Mouse (Mus musculus) gastrocnemius, postnatal 10 days (tissue): ENCODE results near the gene Gria1. TPM values are rescaled to one million over a fixed set of nuclear protein-coding genes. Genes with fewer than 3 reads are reported as not detected.
A peak's percentile ranks its signal among the peaks of the same experiment; 100 is the strongest.

Experiments used
- DNase-seq: peaks from one replicate; pipeline ENCODE4 v3.0.0; 2021; ENCODE audit warnings: mixed read lengths
- total RNA-seq, 2 experiments: library from RNA; stranded (reverse); gene quantifications; 2 replicates each; pipeline ENCODE4 v1.2.3; 2021

Gene Gria1
- total RNA-seq, 2 experiments from 2014 or later = 0.54 to 0.70 TPM

DNA sequence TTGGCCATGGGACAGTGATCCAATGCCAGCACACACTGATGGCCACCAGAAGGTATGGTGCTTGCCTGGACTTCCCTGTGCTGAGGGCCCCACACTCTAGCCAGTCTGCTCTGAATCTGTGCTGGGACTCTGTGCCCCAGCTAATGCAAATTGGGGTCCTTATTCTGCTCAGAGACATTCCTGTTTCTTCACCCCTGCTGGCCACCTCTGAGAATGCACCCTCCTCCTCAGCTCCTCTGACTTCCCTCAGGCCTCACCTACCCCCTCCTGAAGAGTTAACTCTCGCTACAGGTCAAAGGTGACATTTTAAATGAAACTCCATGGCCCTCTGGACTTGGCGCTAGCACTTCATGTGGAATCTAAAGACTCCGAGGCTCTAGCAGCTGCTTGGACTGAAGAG, 165.4 kb downstream of the Gria1 start:
- DNase-seq = no peak

DNA sequence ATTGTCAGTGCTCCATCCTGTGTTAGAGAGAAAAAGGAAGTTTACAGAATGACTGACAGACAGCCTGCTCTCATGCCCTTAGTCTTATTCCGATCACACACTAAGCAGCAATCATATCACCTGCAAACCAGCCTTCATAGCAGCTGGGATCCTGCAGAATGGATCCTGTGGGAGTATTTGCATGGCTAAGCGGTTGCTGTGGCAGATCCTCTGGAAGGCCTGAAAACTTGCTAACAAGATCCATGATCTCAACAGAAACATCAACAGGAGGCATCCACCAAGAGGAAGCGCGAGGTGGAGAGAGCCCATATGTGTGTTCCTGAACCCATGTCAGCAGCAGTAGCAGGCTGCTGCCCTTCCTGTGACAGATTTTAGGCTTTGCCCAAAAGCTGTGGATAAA, 173.0 kb downstream of the Gria1 start:
- no peak for DNase-seq

DNA sequence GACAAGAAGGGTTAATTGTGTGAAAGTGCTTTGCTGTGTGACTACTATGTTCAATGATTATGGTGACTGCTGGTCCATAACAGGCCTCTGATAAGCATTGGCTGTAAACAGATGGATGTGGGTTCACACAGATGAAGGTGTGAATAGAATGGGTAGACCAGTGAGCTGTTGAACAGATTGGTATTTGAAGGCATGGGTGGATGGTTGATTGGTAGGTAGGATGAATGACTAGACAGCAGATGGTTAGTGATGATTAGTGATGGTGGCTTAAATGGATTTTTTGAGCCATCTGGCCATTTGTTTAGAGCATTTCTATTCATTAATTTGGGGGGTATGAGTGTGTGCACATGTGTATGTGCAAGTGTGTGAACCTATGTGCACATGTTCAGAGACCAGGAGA, 173.9 kb downstream of the Gria1 start:
- DNase-seq = no peak

DNA sequence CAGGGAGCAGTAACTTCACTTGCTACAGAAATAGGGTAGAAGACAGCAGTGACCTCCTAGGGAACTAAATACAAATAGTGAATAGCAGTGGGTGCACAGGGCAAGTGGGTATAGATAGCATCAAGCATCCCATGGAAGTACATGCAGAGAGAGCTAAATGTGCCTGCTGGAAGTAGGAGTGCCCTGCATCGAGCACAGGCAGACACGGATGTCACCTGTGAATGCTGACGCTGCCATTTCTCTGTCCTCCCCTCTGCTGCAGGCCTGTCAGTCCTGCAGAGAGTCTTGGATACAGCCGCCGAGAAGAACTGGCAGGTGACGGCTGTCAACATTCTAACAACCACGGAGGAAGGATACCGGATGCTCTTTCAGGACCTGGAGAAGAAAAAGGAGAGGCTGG, 178.2 kb downstream of the Gria1 start:
- no peak for DNase-seq

DNA sequence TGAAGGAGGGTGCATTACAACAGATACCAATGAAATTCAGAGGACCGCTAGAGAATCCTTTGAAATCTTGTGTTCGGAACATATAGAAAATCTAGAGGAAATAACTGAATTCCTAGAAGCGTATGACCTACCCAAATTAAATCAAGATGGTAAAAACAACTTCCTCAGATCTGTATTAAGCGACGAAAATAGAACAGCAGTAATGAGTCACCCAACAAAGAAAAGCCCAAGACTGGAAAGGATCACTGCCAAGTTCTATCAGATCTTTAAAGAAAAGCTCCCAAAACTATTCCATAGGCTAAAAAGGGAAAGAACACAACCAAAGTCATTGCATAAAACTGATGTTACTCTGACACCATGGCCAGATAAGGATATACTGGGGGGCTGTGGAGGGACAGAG, 183.6 kb downstream of the Gria1 start:
- DNase-seq = no peak

DNA sequence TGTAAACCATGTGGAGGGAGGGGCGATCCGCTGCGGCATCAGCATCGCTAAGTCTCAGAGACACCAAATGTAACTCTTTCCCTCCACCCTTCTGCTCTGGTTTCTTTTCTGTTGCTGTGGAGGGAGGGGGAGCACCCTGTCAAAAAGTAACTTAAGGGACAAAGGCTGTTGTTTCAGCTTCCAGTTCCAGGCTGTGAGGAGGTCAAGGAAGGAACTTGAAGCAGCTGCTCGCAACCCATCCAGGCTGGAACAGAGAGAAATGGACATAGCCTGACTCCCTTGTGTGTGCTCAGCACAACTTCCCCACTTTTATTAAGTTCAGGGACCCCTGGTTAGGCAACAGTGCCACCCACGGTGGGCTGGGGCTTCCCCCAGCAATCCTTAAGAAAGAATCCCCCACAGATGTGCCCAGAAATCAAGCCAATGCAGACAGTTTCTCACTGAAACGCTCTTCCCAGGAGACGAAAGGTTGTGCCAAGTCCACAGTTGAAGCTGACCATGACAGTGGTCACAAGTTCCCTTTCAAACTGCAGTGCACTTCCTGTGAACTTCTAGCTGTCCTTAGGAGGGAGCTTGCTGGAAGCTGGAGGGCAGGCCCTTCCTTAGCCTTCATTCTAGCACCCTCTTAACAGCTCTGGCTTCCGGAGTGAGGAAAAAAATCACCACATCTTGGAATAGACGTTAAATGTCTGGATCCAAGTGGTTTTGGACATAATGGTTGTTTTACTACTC, 190.2 kb downstream of the Gria1 start:
- DNase-seq = peak; percentile 7

DNA sequence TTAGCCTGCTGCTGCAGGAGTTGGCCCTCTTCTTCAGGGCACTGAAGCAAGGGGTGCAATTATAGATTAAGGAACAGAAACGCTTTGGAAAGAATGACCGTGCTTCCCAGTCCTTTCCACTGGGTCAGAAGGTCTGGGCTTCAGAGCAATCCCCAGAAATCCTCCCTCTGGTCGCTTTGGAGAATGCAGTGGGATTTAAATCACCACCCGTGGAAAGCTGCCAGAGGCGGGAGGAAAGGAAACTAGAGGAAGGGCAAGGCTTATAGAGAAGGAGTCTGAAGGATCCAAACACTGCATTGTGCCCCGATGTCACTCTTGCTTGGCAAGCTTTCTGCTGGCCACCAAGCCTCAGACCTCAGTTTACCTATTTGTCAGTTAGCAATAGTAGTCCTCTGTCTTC, 193.2 kb downstream of the Gria1 start:
- DNase-seq = peak; percentile 13

DNA sequence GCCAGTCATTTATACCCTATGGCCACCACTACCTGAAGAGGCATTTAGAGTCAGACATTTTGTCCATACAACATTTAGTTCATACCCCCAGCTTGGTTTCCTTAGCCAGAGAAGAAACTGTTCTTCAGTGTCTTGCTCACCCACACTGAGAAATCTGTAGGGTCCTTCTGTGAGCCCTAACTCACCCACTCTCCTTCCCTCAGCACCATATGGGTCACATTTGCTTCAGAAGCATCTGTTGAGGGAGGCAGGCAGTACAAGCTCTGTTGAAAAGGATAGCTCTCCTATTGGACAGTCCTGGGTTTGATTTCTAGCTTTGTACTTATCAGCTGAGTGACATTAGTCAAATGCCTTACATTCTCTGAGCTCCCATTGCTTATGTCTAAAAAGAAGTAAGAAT, 196.1 kb downstream of the Gria1 start:
- no peak for DNase-seq

DNA sequence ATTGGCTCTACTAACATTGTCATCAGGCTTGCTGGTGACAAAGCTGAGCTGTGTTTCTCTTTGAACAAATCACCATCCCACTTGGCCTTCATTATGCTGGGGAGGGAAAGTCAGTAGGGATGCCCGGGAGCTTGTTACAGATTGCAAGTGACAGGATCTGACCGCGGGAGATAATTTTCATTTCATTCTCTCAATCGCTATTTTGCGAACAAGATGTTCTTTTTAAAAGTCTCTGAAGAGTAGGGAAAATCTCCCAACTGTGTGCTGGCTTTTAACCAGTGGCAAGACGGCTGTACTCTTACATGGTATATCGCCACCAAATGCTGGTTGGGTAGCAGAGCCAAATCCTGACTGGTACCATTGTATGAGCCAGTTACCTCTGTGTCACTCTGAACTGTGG, 202.9 kb downstream of the Gria1 start:
- no peak for DNase-seq

DNA sequence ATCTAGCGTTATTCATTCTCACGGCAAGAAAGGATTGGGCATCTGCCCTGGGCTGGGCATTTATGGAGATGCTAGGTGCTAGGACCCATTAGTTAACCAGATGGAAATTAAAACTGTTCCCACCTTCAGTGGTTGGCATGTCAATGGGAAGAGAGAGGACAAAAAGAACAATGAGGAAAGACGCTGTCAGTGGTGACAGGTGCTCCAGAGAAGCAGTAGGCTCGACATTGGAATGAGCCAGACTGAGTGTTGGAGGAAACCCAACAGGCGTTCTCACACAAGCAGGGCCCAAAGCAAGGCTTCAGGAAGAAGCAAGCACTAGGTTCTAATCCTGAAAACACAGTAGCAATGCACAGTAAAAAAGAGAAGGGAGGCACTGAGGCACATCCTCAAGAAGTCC, 203.4 kb downstream of the Gria1 start:
- no peak for DNase-seq

DNA sequence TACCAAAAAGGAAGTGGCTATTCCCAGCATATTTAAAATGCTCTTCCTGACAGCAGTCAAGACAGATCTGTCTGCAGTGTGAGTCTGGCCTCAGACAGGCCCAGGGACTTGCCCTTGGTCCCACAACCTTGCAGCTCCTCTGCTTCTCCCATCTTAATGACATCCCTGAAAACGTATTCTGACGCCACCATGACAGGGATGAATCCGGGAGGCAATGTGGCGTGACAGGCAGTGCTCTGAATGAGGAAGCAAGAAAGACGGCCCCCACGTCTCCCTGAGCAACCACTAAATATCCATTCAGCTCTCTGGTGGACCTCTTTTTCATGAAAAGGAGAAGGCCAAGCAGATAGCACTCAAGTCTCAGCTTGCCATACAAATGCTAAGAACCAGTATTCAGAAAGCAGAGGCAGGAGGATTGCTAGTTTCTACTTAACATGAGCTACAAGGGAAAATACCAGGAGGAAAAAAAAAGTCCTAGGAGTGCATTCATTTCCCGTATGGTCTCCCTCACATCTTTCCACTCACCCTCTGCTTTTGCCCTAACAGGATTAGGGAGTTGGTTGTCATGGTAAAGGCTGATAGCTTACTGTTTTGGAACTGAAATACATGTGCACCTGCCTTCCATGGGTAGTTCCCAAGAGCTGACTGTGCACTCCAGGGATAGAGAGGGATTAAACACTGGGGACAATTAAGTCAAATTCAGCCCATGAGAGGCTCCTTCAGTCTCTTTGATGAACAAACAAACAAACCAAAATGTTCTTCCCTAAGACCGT, 211.8 kb downstream of the Gria1 start:
- no peak for DNase-seq

DNA sequence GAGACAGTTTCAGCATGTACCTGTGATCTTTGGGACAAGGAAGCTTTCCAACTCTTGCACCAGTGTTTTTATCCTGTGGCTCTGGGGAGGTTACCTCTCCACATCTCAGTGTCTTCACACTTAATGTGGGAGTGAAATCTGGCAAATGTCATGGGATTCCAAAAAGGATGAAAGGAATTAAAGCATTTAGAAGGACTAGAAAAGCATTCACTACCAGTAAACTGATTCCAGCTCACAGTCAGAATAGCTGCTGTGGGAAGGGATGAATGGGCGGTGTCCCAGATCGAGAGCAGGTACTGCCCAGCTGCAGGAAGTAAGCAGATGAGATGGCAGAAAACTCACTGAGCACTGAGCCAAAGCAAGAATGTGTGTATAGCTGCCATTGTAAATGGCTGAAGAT, 224.3 kb downstream of the Gria1 start:
- DNase-seq = no peak

DNA sequence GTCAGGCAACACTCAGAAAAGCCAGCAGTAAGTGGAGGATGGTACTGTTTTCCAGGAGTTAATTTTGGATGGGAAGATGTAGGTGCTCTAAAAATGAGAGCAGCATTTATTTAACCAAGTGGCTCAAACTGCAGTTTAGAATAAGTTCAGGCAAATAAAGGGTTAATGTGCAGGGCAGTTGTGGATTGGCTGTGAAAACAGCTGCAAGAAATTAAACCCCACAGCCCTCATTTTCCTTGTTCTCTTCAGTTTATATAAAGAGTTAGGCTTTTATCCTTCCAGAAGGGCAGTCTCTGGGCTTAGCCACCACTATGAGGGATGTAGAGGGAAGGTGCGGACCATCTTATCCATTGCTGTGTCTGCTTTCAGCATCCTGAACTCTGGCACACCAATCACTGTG, 225.2 kb downstream of the Gria1 start:
- no peak for DNase-seq

DNA sequence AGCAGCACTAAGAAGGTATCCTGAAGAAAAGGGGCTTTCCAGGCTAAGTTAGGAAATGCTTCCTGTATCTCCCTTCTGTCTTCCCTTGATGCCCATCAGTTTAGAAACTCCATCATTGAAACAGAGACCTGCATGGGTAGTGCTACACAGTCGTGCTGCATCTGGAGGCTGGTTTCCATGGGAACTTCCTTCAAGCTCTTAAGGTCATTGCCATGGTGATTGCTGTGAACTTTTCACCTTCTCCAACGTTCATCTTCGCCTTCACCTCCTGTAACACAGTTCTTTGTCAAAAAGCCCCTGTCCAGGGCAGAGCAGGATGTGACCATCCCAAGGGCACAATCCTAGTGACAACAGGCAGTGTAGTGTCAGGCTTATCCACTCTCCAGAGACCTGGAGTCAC, 228.6 kb downstream of the Gria1 start:
- no peak for DNase-seq

DNA sequence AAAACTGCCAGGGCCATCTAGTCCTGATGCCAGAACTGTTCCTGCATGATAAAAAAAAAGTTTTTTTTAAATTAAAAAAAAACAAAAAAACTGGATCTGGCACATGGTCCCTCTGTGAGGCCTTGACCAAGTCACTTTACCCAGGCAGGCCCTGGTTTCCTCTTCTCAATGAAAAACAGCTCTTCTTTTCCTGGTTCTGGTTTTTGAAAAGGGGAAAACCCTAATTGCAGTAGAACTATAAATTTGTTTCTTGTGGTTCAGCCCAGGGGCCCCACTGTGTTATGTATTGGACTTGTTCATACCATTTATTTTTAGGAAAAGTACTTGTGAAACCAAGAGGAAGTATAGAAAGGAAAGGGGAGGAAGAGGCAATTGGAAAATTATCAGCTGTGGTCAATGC, 232.6 kb downstream of the Gria1 start:
- DNase-seq = no peak

DNA sequence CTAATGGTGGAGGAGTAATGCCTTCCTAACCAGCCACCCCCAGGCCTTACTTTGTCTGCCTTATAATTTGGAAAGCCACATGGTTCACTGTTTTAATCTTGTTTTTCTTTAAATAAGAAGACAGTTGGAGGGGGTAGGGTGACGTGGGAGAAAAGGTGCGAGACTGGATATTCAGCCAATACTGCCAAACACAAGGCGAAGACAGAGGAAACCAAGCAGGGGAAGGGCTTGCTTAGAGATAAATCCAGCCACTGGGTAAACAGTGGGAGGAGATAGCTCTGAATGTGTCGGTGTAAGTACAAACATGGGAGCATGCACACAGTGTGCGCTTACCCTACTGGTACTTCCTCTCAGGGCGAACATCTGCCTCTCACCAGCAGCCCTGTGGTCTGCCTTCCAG, 233.4 kb downstream of the Gria1 start:
- no peak for DNase-seq

DNA sequence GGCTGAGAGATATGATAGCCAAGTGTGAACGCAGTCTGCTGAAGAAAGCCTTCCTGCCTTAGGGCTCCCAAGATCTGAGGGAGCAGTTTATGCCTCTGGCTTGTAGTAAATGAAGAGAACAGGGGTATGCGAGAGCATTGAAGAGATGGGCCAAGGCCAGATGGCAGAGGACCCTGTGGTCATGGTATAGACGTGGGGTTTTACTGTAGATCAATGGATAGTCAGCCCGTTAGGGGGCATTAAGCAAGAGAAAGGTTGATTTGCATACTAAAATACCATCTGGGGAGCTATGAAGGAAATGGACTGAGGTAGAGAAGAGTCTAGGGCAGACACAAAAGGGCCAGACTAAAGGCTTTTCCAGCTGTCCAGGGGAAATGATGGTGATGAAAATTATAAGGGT, 237.7 kb downstream of the Gria1 start:
- DNase-seq = no peak

DNA sequence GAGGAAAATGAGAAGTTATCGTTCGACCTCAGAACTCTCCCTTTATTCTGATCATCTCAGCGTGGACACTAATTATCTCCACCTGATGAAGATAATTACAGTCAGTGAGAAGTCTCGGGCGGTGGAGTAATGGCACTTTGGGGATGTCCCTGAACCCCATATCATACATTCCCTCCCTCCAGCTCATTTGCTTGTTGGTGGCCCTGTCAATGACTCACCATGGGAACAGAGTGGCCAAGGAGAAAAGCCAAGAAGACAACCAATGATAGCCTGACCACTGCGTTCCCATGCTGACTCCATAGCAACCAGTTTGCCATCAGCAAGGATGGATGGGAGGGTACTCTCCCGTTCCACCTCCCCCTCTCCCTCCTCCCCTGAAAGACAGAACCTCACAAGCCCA, 238.9 kb downstream of the Gria1 start:
- no peak for DNase-seq

DNA sequence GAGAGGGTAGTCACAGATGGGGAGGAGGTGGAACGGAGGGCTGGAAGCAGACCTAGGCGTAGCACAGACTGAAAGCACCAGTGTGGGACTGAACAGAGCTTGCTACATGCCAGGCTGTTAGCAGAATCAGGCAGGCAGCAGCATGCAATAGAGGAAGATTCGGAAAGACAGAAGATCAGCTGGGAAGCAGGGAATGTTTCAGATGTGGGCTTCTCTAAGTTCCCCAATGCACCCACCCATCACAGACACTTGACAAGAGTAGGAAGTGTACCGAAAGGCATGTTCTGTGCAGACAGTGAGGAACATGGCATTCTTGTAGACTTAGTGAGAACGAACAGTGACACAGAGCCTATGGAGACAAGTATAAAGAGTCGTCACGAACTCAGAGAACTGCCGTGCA, 260.5 kb downstream of the Gria1 start:
- no peak for DNase-seq

DNA sequence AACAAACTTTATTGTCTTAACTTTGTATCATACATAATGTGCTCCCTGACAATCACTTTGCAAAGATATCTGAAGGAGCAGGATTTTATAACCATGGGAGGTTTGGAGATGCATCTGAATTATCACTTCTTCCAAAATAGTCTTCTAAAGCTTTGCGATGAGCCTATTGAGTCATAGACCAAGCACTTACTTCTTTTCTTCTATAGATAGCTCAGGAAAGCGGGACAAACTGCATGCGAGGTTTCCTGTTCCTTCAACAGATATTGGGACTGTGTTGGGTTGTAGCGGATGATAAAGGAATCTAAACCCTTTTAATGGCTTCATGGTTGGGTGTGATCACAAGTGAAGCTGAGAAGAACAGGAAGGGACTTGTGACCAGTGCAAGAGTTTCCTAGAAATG, 263.5 kb downstream of the Gria1 start:
- no peak for DNase-seq

DNA sequence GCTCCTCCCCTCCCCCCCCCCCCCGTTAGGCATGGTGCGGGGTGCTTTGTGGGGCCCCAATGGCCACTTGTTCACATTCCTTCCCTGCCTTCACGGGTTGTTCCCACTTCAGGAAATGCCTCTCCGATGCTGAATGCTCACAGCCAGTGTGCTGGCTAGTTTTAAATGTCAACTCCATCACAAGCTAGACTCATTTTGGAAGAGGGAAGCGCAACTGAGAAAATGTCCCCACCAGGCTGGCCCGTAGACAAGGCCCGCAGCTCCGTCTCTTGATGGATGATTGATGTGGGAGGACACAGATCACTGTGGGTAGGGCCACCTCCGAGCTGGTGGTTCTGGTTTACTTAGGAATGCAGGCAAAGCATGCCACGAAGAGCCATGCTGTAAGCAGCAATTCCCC, 266.9 kb downstream of the Gria1 start:
- no peak for DNase-seq

DNA sequence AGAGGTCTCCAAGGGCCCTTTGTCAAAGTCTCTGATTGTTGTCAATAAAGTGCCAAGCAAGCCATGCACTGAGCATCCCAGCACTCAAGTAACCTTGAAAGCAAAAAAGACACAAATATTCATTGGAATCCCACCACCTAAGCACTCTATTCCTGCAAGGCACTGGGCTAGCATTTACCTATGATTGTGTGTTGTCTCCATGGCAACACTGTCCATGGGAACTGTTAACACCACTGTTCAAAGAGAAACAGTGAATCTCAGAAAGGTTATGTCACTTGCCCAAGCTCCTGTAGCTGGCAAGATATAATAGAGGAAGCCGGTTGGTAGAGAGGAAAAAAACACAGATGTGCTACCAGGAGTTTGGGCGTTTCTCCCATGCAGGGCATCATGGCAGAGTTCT, 274.9 kb downstream of the Gria1 start:
- no peak for DNase-seq

DNA sequence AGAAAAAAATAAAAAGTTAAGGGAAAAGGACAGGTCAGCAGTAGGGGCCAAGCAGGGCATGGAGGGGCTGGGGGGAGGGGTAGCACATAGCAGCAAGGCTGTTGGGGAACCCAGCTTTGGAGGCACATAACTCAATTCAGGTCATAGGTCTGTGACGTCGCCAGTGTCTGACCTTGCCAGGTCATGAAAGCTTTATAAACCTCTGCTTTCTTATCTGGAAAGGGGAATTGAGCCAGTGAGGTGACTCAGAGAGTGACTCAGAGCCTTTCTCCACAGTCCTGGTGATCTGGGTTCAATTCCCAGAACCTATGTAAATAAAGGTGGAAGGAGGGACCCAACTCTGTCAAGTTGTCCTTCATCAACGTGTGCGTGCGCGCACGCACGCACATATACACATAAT, 286.2 kb downstream of the Gria1 start:
- no peak for DNase-seq

DNA sequence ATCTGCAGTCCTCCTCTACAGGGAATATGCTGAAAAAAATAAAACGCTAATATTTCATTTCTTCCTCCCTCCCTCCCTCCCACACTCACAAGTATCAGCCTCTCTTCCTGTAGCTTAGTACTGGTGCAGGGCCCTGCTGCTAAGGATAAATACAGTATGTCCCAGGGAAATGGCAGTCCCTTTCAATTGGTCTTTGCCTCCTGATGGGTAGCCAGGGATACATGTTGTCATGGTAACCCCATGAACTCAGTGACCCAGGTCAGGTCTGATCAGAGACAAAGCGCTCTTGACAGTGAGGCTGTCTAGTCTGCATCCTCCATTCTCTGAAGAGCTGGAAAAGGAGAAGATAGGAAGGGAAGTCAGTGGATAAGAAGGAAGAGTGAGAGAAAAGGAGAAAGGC, 287.1 kb downstream of the Gria1 start:
- no peak for DNase-seq
